Mouse (Mus musculus): ENCODE measurements at regions not wholly inside any gene's neighbourhood (a gene's known extent, or its start where the extent isn't known, plus 50 kb on each side); places are given as distances from the start of the nearest gene placed in this dataset.

DNA sequence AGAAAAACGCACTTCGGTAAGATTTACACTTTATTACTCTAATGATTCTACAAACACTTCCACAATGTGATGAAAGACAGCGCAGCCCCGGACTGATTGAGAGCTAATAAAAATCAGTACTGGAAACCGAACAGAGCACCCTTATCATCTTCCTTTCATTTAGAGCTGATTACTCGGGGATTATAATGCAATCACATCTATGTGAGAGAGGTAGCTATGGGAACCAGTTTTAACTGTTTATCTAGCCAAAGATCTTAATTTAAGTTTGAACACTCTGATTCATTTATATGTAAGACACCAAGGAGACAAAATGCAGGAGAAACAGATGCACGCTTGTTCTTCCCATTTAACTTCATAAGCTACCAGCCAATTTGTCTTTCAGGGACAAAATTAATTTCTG lies 124.1 kb upstream of the Lmo4 start:
- no peak for TF ChIP-seq CTCF (IDR thresholded peaks at IDR 0.05; ENCODE audit: borderline replicate concordance, control insufficient read depth, extremely low read depth, insufficient read depth, low read length, poor library complexity)
- no peak for TF ChIP-seq POLR2A (IDR thresholded peaks at IDR 0.05; ENCODE audit: control insufficient read depth, extremely low read depth, insufficient read depth, low read length, poor library complexity)
